In the genomic region with DNA sequence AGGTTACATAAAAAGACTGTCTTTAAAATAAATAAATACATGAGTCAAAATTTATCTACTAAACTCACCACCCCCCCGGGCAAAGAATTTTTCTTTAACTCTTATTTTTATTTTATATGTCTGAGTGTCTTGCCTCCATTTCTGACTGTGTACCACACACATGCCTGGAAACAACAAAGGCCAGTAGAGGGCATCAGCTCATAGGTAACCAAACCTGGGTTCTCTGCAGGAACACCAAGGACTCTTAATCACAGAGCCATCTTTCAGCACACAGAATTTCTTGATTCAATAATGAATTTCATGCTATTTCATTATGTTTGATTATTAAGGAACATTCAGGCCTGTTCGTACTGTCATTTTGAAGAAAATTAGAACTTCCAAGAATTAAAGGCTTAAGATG, we compare ENCODE assay signal across 9 mouse cellular contexts.
DNase-seq lines count a peak whose midpoint lies in the region; ATAC-seq and TF ChIP-seq lines count a peak whose summit lies in the region.
"Had no signal": no experiment of that assay in that cellular context is flagged by ENCODE, and none has a peak within 500 bp of the region (broad histone marks: within the 10 kb centered on the region; RNA-seq: fewer than 3 reads in every experiment).

No protein-coding gene starts in this region.

- 93% methylated on average over 2 of the region's 2 CpGs for WGBS in forebrain, embryonic 14.5 days
- WGBS in forebrain, embryonic 13.5 days, result 89% methylated on average over 2 of the region's 2 CpGs
- WGBS in liver, adult 2 months, result 90% methylated on average over 2 of the region's 2 CpGs
- whole genome bisulfite sequencing in liver, embryonic 12.5 days (ENCODE audit: insufficient replicate concordance), result 77% methylated on average over 2 of the region's 2 CpGs

- no peak for TF ChIP-seq POLR2A in liver, adult 2 months (IDR thresholded peaks at IDR 0.05; ENCODE audit: extremely low read depth, insufficient read depth, low read length)

- 0 out of 2 replicates have a peak, but pooled peaks have one; percentile 21 for TF ChIP-seq CTCF in liver, adult 2 months (IDR thresholded peaks at IDR 0.05; ENCODE audit: low read depth, low read length)

- H3K36me3 ChIP-seq in forebrain, embryonic 14.5 days (ENCODE audit: control insufficient read depth, insufficient read depth, low read length), result peaks cover 40% of the 10 kb centered on the region
- peaks cover 49% of the 10 kb centered on the region for H3K36me3 ChIP-seq in forebrain, embryonic 13.5 days (ENCODE audit: poor library complexity, severe bottlenecking)
- peaks cover 56% of the 10 kb centered on the region for H3K36me3 ChIP-seq in liver, adult 2 months (ENCODE audit: control insufficient read depth, insufficient read depth, low read length)
- H3K36me3 ChIP-seq in liver, embryonic 12.5 days, result peaks cover 75% of the 10 kb centered on the region
- H3K36me3 ChIP-seq in splenic B cell, adult 2 months (ENCODE audit: control insufficient read depth, insufficient read depth, low read length, poor library complexity, severe bottlenecking), result peaks cover 3% of the 10 kb centered on the region; the same call in 1 of the 2 replicates

- H3K9ac ChIP-seq in forebrain, embryonic 14.5 days (ENCODE audit: low read length), result no peak overlapping the region
- no peak overlapping the region for H3K9ac ChIP-seq in forebrain, embryonic 13.5 days
- no peak overlapping the region for H3K9ac ChIP-seq in liver, adult 2 months (ENCODE audit: low read depth, low read length)
- H3K9ac ChIP-seq in liver, embryonic 12.5 days, result no peak overlapping the region

- peak; percentile 67 for DNase-seq in forebrain, embryonic 14.5 days (ENCODE audit: low spot score)
- DNase-seq in liver, adult 2 months (ENCODE audit: extremely low read depth, low read depth, low spot score), result peak; percentile 52
- peak; percentile 55 to 71 for DNase-seq in cerebellum, adult 18-20 months
- peak; percentile 49 for DNase-seq in kidney, postnatal 14 days
- peak; percentile 57 for DNase-seq in splenic B cell, adult 2 months (ENCODE audit: low read depth, low spot score)
- DNase-seq in testis, postnatal 14 days (ENCODE audit: low spot score), result no peak

- H3K27ac ChIP-seq in forebrain, embryonic 14.5 days (ENCODE audit: low read depth, low read length), result no peak overlapping the region
- H3K27ac ChIP-seq in forebrain, embryonic 13.5 days, result no peak overlapping the region
- H3K27ac ChIP-seq in liver, adult 2 months (replicated peaks; ENCODE audit: insufficient read depth, low read depth, low read length), result no peak overlapping the region
- no peak overlapping the region for H3K27ac ChIP-seq in liver, embryonic 12.5 days

- H3K4me3 ChIP-seq in forebrain, embryonic 14.5 days (ENCODE audit: low read depth, low read length), result no peak overlapping the region
- no peak overlapping the region for H3K4me3 ChIP-seq in forebrain, embryonic 13.5 days
- no peak overlapping the region for H3K4me3 ChIP-seq in liver, adult 2 months (ENCODE audit: insufficient read depth, low read depth, low read length)
- H3K4me3 ChIP-seq in liver, embryonic 12.5 days, result no peak overlapping the region
- H3K4me3 ChIP-seq: myocyte had no signal

- no peaks in the 10 kb centered on the region for H3K27me3 ChIP-seq in forebrain, embryonic 14.5 days (replicated peaks; ENCODE audit: control insufficient read depth, insufficient read depth, low read length)
- no peaks in the 10 kb centered on the region for H3K27me3 ChIP-seq in forebrain, embryonic 13.5 days
- H3K27me3 ChIP-seq in liver, adult 2 months (ENCODE audit: control insufficient read depth, insufficient read depth, low read length), result no peaks in the 10 kb centered on the region
- no peaks in the 10 kb centered on the region for H3K27me3 ChIP-seq in liver, embryonic 12.5 days (replicated peaks)
- no peaks in the 10 kb centered on the region for H3K27me3 ChIP-seq in splenic B cell, adult 2 months (ENCODE audit: control insufficient read depth, insufficient read depth, low read length, poor library complexity, severe bottlenecking)

- no peaks in the 10 kb centered on the region for H3K9me3 ChIP-seq in forebrain, embryonic 14.5 days (replicated peaks; ENCODE audit: control insufficient read depth, low read length)
- H3K9me3 ChIP-seq in forebrain, embryonic 13.5 days (replicated peaks), result no peaks in the 10 kb centered on the region
- H3K9me3 ChIP-seq in liver, embryonic 12.5 days (replicated peaks), result no peaks in the 10 kb centered on the region

- H3K79me2 ChIP-seq in liver, adult 2 months (ENCODE audit: control insufficient read depth, insufficient read depth, low read length), result no peaks in the 10 kb centered on the region; the same call in 1 of the 2 replicates

- H3K4me2 ChIP-seq in forebrain, embryonic 14.5 days (ENCODE audit: low read length), result no peak overlapping the region
- H3K4me2 ChIP-seq in forebrain, embryonic 13.5 days, result no peak overlapping the region
- H3K4me2 ChIP-seq in liver, embryonic 12.5 days, result no peak overlapping the region

- no peak for ATAC-seq in forebrain, embryonic 14.5 days
- no peak for ATAC-seq in forebrain, embryonic 13.5 days
- no peak for ATAC-seq in liver, embryonic 12.5 days

- H3K4me1 ChIP-seq in forebrain, embryonic 14.5 days (ENCODE audit: control insufficient read depth, insufficient read depth, low read length), result no peaks in the 10 kb centered on the region
- H3K4me1 ChIP-seq in forebrain, embryonic 13.5 days, result no peaks in the 10 kb centered on the region
- no peaks in the 10 kb centered on the region for H3K4me1 ChIP-seq in liver, adult 2 months (ENCODE audit: control insufficient read depth, insufficient read depth, low read length)
- H3K4me1 ChIP-seq in liver, embryonic 12.5 days, result no peaks in the 10 kb centered on the region
